Mouse (Mus musculus) intestine, postnatal 0 days (tissue): Measurements from ENCODE around the gene Alg9. TPM values are rescaled to one million over a fixed set of nuclear protein-coding genes. Genes with fewer than 3 reads are reported as not detected.

Experiments used
- ATAC-seq: fragments of 200-750 bp; cut with Nextera tagmentation; 2 replicates; pipeline ENCODE4 v1.8.0; 2017; ENCODE audit warnings: mild to moderate bottlenecking, moderate TSS enrichment, moderate library complexity
- H3K27ac ChIP-seq: fragments of 300-500 bp; sonication (generic); 2 replicates; pipeline ENCODE4 v1.5.1; 2014; ENCODE audit warnings: mild to moderate bottlenecking, low read depth, low read length, moderate library complexity
- H3K27me3 ChIP-seq: fragments of 300-500 bp; sonication (generic); replicated peaks from 2 replicates; pipeline ENCODE4 v1.6.1; 2014; ENCODE audit warnings: low read length, mixed read lengths; ENCODE audit not compliant: control insufficient read depth, insufficient read depth
- H3K36me3 ChIP-seq: fragments of 300-500 bp; sonication (generic); 2 replicates; pipeline ENCODE4 v1.6.1; 2014; ENCODE audit warnings: mild to moderate bottlenecking, moderate library complexity; ENCODE audit not compliant: control insufficient read depth, insufficient read depth
- H3K4me1 ChIP-seq: fragments of 300-500 bp; sonication (generic); replicated peaks from 2 replicates; pipeline ENCODE4 v1.6.1; 2014; ENCODE audit warnings: antibody characterized with exemption, low read length, mixed read lengths; ENCODE audit not compliant: control insufficient read depth, insufficient read depth
- H3K4me2 ChIP-seq: fragments of 300-500 bp; sonication (generic); replicated peaks from 2 replicates; pipeline ENCODE4 v1.6.1; 2014; ENCODE audit warnings: low read depth, mild to moderate bottlenecking, moderate library complexity
- H3K4me3 ChIP-seq: fragments of 300-500 bp; sonication (generic); 2 replicates; pipeline ENCODE4 v1.5.1; 2014; ENCODE audit warnings: low read depth, low read length
- H3K9ac ChIP-seq: fragments of 300-500 bp; sonication (generic); 2 replicates; pipeline ENCODE4 v1.6.1; 2014; ENCODE audit warnings: mild to moderate bottlenecking, low read depth, low read length
- H3K9me3 ChIP-seq: fragments of 300-500 bp; sonication (generic); 2 replicates; pipeline ENCODE4 v1.6.1; 2016; ENCODE audit warnings: mixed run types; ENCODE audit not compliant: control insufficient read depth
- CTCF ChIP-seq: sonication (generic); IDR thresholded peaks from 2 replicates; pipeline ENCODE4 v1.5.1; 2016; ENCODE audit warnings: low read depth, mild to moderate bottlenecking, control low read depth, antibody characterized with exemption, moderate library complexity
- WGBS: fragments of 180-500 bp; shearing (Covaris S2); extraction: QIAGEN DNeasy Blood & Tissue Kit; methylation state at CpG from one replicate; pipeline ENCODE4 v1.1.7; 2014; 5-methylcytosine and 5-hydroxymethylcytosine counted together
- polyA plus RNA-seq: library from polyadenylated mRNA; unstranded; fragments of >200 nt; fragmentation: Nextera tagmentation; extraction: Ambion mirVana; gene quantifications from 2 replicates; pipeline ENCODE4 v1.2.1, GENCODE M21; 2015

Gene Alg9
- polyA plus RNA-seq, 1 experiment from 2014 or later = 17.3 TPM

GRCm38 (mm10) chr9:50889211-50889610 lies 114.4 kb downstream of the Alg9 start:
- 42% methylated on average over 6 of the region's 6 CpGs for WGBS
- TF ChIP-seq CTCF = no peak
- Histone ChIP-seq H3K27ac (no peak overlapping the region), H3K4me3 (no peak overlapping the region), H3K9me3 (no peaks in the 10 kb centered on the region), H3K4me1 (0 out of 2 replicates have a peak, but pooled peaks cover 4% of the 10 kb centered on the region), H3K36me3 (peaks cover 35% of the 10 kb centered on the region), H3K9ac (no peak overlapping the region), H3K4me2 (no peak overlapping the region), H3K27me3 (no peaks in the 10 kb centered on the region)
- no peak for ATAC-seq

GRCm38 (mm10) chr9:50889964-50890363 lies 115.1 kb downstream of the Alg9 start:
- no peak overlapping the region for H3K9ac ChIP-seq
- no peak for ATAC-seq
- H3K36me3 ChIP-seq = peaks cover 40% of the 10 kb centered on the region
- H3K9me3 ChIP-seq = no peaks in the 10 kb centered on the region
- no peak overlapping the region for H3K27ac ChIP-seq
- no peak overlapping the region for H3K4me3 ChIP-seq
- H3K4me2 ChIP-seq = no peak overlapping the region
- H3K27me3 ChIP-seq = no peaks in the 10 kb centered on the region
- 0 out of 2 replicates have a peak, but pooled peaks cover 4% of the 10 kb centered on the region for H3K4me1 ChIP-seq
- no peak for TF ChIP-seq CTCF
- WGBS = 80% methylated on average over 4 of the region's 4 CpGs

- Histone ChIP-seq H3K27me3 (no peaks in the 10 kb centered on the region), H3K4me3 (no peak overlapping the region), H3K9ac (no peak overlapping the region), H3K4me1 (0 out of 2 replicates have a peak, but pooled peaks cover 4% of the 10 kb centered on the region), H3K27ac (no peak overlapping the region), H3K36me3 (peaks cover 46% of the 10 kb centered on the region), H3K4me2 (no peak overlapping the region), H3K9me3 (no peaks in the 10 kb centered on the region)
- no peak for TF ChIP-seq CTCF
- ATAC-seq = no peak
- 71% methylated on average over 3 of the region's 3 CpGs for WGBS
Measured at GRCm38 (mm10) chr9:50890494-50891090, 115.8 kb downstream of the Alg9 start.

Other genes starting within 250 kb of the Alg9 start
- gene Pts, start 246.3 kb upstream of the Alg9 start, polyA plus RNA-seq = 88.2 and 90.8 TPM in 2 replicates
- gene Il18, start 220.2 kb upstream of the Alg9 start, polyA plus RNA-seq = 57.3 and 68.7 TPM in 2 replicates
- gene Bco2, start 219.8 kb upstream of the Alg9 start, polyA plus RNA-seq = 4.7 and 5.3 TPM in 2 replicates
- gene Tex12, start 213.7 kb upstream of the Alg9 start, polyA plus RNA-seq = 0.43 and 0.65 TPM in 2 replicates
- gene Sdhd, start 171.2 kb upstream of the Alg9 start, polyA plus RNA-seq = 738 and 800 TPM in 2 replicates
- gene Timm8b, start 171.1 kb upstream of the Alg9 start, polyA plus RNA-seq = 387 and 412 TPM in 2 replicates
- 0.88 and 1.6 TPM in 2 replicates for gene Pih1d2, start 157.7 kb upstream of the Alg9 start, polyA plus RNA-seq
- 13.9 and 14.6 TPM in 2 replicates for gene Nkapd1, start 157.6 kb upstream of the Alg9 start, polyA plus RNA-seq
- 35.3 and 41.7 TPM in 2 replicates for gene Dlat, start 115.2 kb upstream of the Alg9 start, polyA plus RNA-seq
- gene Dixdc1, start 35.5 kb upstream of the Alg9 start, polyA plus RNA-seq = 2.4 and 2.9 TPM in 2 replicates
- 45.3 and 50.2 TPM in 2 replicates for gene 2310030G06Rik, start 28.5 kb upstream of the Alg9 start, polyA plus RNA-seq
- gene Cryab, start 23.7 kb upstream of the Alg9 start, polyA plus RNA-seq = 80.4 and 83.2 TPM in 2 replicates
- 10.3 and 10.4 TPM in 2 replicates for gene Hspb2, start 22.7 kb upstream of the Alg9 start, polyA plus RNA-seq
- 5.1 and 6.1 TPM in 2 replicates for gene Fdxacb1, start 6.8 kb upstream of the Alg9 start, polyA plus RNA-seq
- gene 1110032A03Rik, start 501 bp downstream of the Alg9 start, polyA plus RNA-seq = 35.6 and 38.6 TPM in 2 replicates
- gene Ppp2r1b, start 70.3 kb downstream of the Alg9 start, polyA plus RNA-seq = 20.0 and 21.4 TPM in 2 replicates
- 8.0 and 9.2 TPM in 2 replicates for gene Sik2, start 234.1 kb downstream of the Alg9 start, polyA plus RNA-seq